13 mouse cellular contexts compared by ENCODE assay signal in the genomic region with DNA sequence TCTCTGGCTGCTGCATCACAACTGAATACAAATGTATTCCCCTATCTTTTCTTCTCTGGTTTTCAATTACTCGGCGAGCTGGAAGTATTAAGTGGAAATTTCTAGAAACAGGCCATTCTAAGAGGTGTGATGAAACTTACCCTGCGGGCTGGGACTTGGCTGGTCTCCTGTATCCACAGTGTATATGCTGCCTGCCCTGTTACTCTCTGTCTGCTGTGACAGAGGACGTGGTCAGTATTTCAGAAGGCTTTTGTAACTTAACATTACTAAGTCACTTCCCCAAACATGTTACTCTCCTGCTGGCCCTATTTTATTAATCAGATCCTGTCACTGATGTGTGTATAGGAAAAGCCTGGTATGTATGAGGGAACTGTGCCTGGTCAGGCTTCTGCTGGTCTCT. TPM values are rescaled to one million over a fixed set of nuclear protein-coding genes. Genes with fewer than 3 reads are reported as not detected.
DNase-seq lines count a peak whose midpoint lies in the region; ATAC-seq and TF ChIP-seq lines count a peak whose summit lies in the region.
"Had no signal": no experiment of that assay in that cellular context is flagged by ENCODE, and none has a peak within 500 bp of the region (broad histone marks: within the 10 kb centered on the region; RNA-seq: fewer than 3 reads in every experiment).

No protein-coding gene starts in this region.

- 0 out of 2 replicates have a peak overlapping the region, but pooled peaks have one; percentile 16 for H3K9ac ChIP-seq in intestine, embryonic 16.5 days (ENCODE audit: low read depth, low read length)
- no peak overlapping the region for H3K9ac ChIP-seq in intestine, postnatal 0 days (ENCODE audit: low read depth, low read length)
- 0 out of 2 replicates have a peak overlapping the region, but pooled peaks have one; percentile 13 for H3K9ac ChIP-seq in neural tube, embryonic 13.5 days
- H3K9ac ChIP-seq: embryonic facial prominence, embryonic 13.5 days; midbrain, embryonic 12.5 days had no signal

- TF ChIP-seq POLR2A in embryonic fibroblast, embryonic 13.5 days (IDR thresholded peaks at IDR 0.05; ENCODE audit: low read depth, low read length): no peak

- no peaks in the 10 kb centered on the region for H3K36me3 ChIP-seq in intestine, embryonic 16.5 days (ENCODE audit: control insufficient read depth, insufficient read depth, low read length)
- H3K36me3 ChIP-seq in intestine, postnatal 0 days (ENCODE audit: control insufficient read depth, insufficient read depth): no peaks in the 10 kb centered on the region
- H3K36me3 ChIP-seq in neural tube, embryonic 13.5 days: no peaks in the 10 kb centered on the region
- H3K36me3 ChIP-seq: embryonic facial prominence, embryonic 13.5 days had no signal

- 79% methylated on average over 4 of the region's 4 CpGs for WGBS in intestine, embryonic 16.5 days
- 78% methylated on average over 4 of the region's 4 CpGs for WGBS in intestine, postnatal 0 days
- WGBS in neural tube, embryonic 13.5 days: 83% methylated on average over 4 of the region's 4 CpGs

- ATAC-seq in intestine, embryonic 16.5 days: no peak
- no peak for ATAC-seq in intestine, postnatal 0 days
- ATAC-seq in neural tube, embryonic 13.5 days (ENCODE audit: low read depth): no peak

- H3K27ac ChIP-seq in intestine, embryonic 16.5 days (ENCODE audit: low read length): 0 out of 2 replicates have a peak overlapping the region, but pooled peaks have one; percentile 1
- no peak overlapping the region for H3K27ac ChIP-seq in intestine, postnatal 0 days (ENCODE audit: low read depth, low read length)
- H3K27ac ChIP-seq in neural tube, embryonic 13.5 days (replicated peaks): 0 out of 2 replicates have a peak overlapping the region, but pooled peaks have one; percentile 1
- H3K27ac ChIP-seq in embryonic fibroblast, embryonic 13.5 days (ENCODE audit: insufficient read depth, low read length): peak overlapping the region; percentile 5
- H3K27ac ChIP-seq: embryonic facial prominence, embryonic 13.5 days; midbrain, embryonic 12.5 days had no signal

- no peak overlapping the region for H3K4me2 ChIP-seq in intestine, embryonic 16.5 days (ENCODE audit: low read depth, low read length)
- H3K4me2 ChIP-seq in intestine, postnatal 0 days (replicated peaks; ENCODE audit: low read depth): no peak overlapping the region
- H3K4me2 ChIP-seq in neural tube, embryonic 13.5 days: no peak overlapping the region
- H3K4me2 ChIP-seq: embryonic facial prominence, embryonic 13.5 days; midbrain, embryonic 12.5 days had no signal

- DNase-seq in neural tube, embryonic 10.5 days (ENCODE audit: extremely low spot score, low spot score): no peak
- no peak for DNase-seq in cerebellum, adult 11-12 months
- DNase-seq in MN1 (ENCODE audit: low spot score): no peak
- DNase-seq: adrenal gland, adult 8-10 months; cerebellum, adult 9-10 months; gastrocnemius, postnatal 10 days; thymus, adult 2 months had no signal

- no peaks in the 10 kb centered on the region for H3K27me3 ChIP-seq in intestine, embryonic 16.5 days (replicated peaks; ENCODE audit: control insufficient read depth, insufficient read depth, low read length)
- H3K27me3 ChIP-seq in intestine, postnatal 0 days (replicated peaks; ENCODE audit: control insufficient read depth, insufficient read depth, low read length): no peaks in the 10 kb centered on the region
- no peaks in the 10 kb centered on the region for H3K27me3 ChIP-seq in neural tube, embryonic 13.5 days
- H3K27me3 ChIP-seq: embryonic facial prominence, embryonic 13.5 days; midbrain, embryonic 12.5 days had no signal

- H3K4me1 ChIP-seq in intestine, embryonic 16.5 days (ENCODE audit: control insufficient read depth, insufficient read depth, low read length): peaks cover 34% of the 10 kb centered on the region
- peaks cover 6% of the 10 kb centered on the region; the same call in 1 of the 2 replicates for H3K4me1 ChIP-seq in intestine, postnatal 0 days (replicated peaks; ENCODE audit: control insufficient read depth, insufficient read depth, low read length)
- H3K4me1 ChIP-seq in neural tube, embryonic 13.5 days (replicated peaks): peaks cover 63% of the 10 kb centered on the region
- H3K4me1 ChIP-seq in embryonic fibroblast, embryonic 13.5 days (ENCODE audit: control insufficient read depth, insufficient read depth, low read length): peaks cover 25% of the 10 kb centered on the region; the same call in 1 of the 2 replicates

- TF ChIP-seq CTCF in intestine, postnatal 0 days (IDR thresholded peaks at IDR 0.05; ENCODE audit: low read depth): no peak
- TF ChIP-seq CTCF in embryonic fibroblast, embryonic 13.5 days (IDR thresholded peaks at IDR 0.05; ENCODE audit: borderline replicate concordance, insufficient read depth, low read length): no peak

- no peaks in the 10 kb centered on the region for H3K9me3 ChIP-seq in intestine, embryonic 16.5 days (ENCODE audit: control insufficient read depth, low read length)
- no peaks in the 10 kb centered on the region for H3K9me3 ChIP-seq in intestine, postnatal 0 days (ENCODE audit: control insufficient read depth)
- no peaks in the 10 kb centered on the region for H3K9me3 ChIP-seq in neural tube, embryonic 13.5 days
- H3K9me3 ChIP-seq: embryonic facial prominence, embryonic 13.5 days; midbrain, embryonic 12.5 days had no signal

- H3K4me3 ChIP-seq in intestine, embryonic 16.5 days (ENCODE audit: low read length): no peak overlapping the region
- no peak overlapping the region for H3K4me3 ChIP-seq in intestine, postnatal 0 days (ENCODE audit: low read depth, low read length)
- H3K4me3 ChIP-seq in neural tube, embryonic 13.5 days: no peak overlapping the region
- H3K4me3 ChIP-seq in embryonic fibroblast, embryonic 13.5 days (ENCODE audit: insufficient read depth, low read length): no peak overlapping the region
- H3K4me3 ChIP-seq: embryonic facial prominence, embryonic 13.5 days; midbrain, embryonic 12.5 days had no signal

RNA-seq across cellular contexts. Expression of a gene that starts 5.2 kb away (rescaled TPM):
- polyA plus RNA-seq in intestine, embryonic 16.5 days (2015; fragmentation: Nextera tagmentation; extraction: Ambion mirVana): 47.4 and 52.0 TPM in 2 replicates
- polyA plus RNA-seq in intestine, postnatal 0 days (2015; fragmentation: Nextera tagmentation; extraction: Ambion mirVana): 45.3 and 48.4 TPM in 2 replicates
- polyA plus RNA-seq in neural tube, embryonic 13.5 days (2015; fragmentation: Nextera tagmentation; extraction: Ambion mirVana): 28.9 and 29.5 TPM in 2 replicates
- 39.6 and 48.3 TPM in 2 replicates for polyA plus RNA-seq in embryonic fibroblast, embryonic 13.5 days (2011; ENCODE audit: insufficient read length, low read depth, missing spikeins)

RNA-seq across cellular contexts. Expression of a gene that starts 26.1 kb away (rescaled TPM):
- 2.7 and 2.9 TPM in 2 replicates for polyA plus RNA-seq in intestine, embryonic 16.5 days (2015; fragmentation: Nextera tagmentation; extraction: Ambion mirVana)
- 0.22 and 0.34 TPM in 2 replicates for polyA plus RNA-seq in intestine, postnatal 0 days (2015; fragmentation: Nextera tagmentation; extraction: Ambion mirVana)
- polyA plus RNA-seq in neural tube, embryonic 13.5 days (2015; fragmentation: Nextera tagmentation; extraction: Ambion mirVana): 4.5 and 7.6 TPM in 2 replicates
- polyA plus RNA-seq in embryonic fibroblast, embryonic 13.5 days (2011; ENCODE audit: insufficient read length, low read depth, missing spikeins): not detected in 2 replicates

RNA-seq across cellular contexts. Expression of a gene that starts 29.4 kb away (rescaled TPM):
- polyA plus RNA-seq in intestine, embryonic 16.5 days (2015; fragmentation: Nextera tagmentation; extraction: Ambion mirVana): 1.3 and 1.5 TPM in 2 replicates
- 1.1 and 1.3 TPM in 2 replicates for polyA plus RNA-seq in intestine, postnatal 0 days (2015; fragmentation: Nextera tagmentation; extraction: Ambion mirVana)
- polyA plus RNA-seq in neural tube, embryonic 13.5 days (2015; fragmentation: Nextera tagmentation; extraction: Ambion mirVana): 3.4 and 4.0 TPM in 2 replicates
- polyA plus RNA-seq in embryonic fibroblast, embryonic 13.5 days (2011; ENCODE audit: insufficient read length, low read depth, missing spikeins): not detected in 2 replicates

RNA-seq across cellular contexts. Expression of a gene that starts 44.5 kb away (rescaled TPM):
- polyA plus RNA-seq in intestine, embryonic 16.5 days (2015; fragmentation: Nextera tagmentation; extraction: Ambion mirVana): 26.6 and 26.8 TPM in 2 replicates
- polyA plus RNA-seq in intestine, postnatal 0 days (2015; fragmentation: Nextera tagmentation; extraction: Ambion mirVana): 13.6 and 14.3 TPM in 2 replicates
- polyA plus RNA-seq in neural tube, embryonic 13.5 days (2015; fragmentation: Nextera tagmentation; extraction: Ambion mirVana): 29.7 and 34.2 TPM in 2 replicates
- 15.6 and 21.8 TPM in 2 replicates for polyA plus RNA-seq in embryonic fibroblast, embryonic 13.5 days (2011; ENCODE audit: insufficient read length, low read depth, missing spikeins)
